Mouse (Mus musculus) thymus, postnatal 0 days (tissue): ENCODE data around the gene Cav2. TPM values are rescaled to one million over a fixed set of nuclear protein-coding genes. Genes with fewer than 3 reads are reported as not detected.

Source experiments
- DNase-seq: peaks from one replicate; pipeline ENCODE4 v3.0.0-alpha.2; 2015; ENCODE audit warnings: low spot score
- polyA plus RNA-seq: library from polyadenylated mRNA; unstranded; fragments of >200 nt; fragmentation: Nextera tagmentation; extraction: Ambion mirVana; gene quantifications from 2 replicates; pipeline ENCODE4 v1.2.1, GENCODE M21; 2015

Cav2 gene
- polyA plus RNA-seq, 1 experiment from 2014 or later, result 11.1 TPM

- no peak for DNase-seq
Observed at GRCm38 (mm10) chr6:17309260-17309659, 28.3 kb downstream of the Cav2 start.

GRCm38 (mm10) chr6:17314241-17314640 lies 33.3 kb downstream of the Cav2 start:
- no peak for DNase-seq

GRCm38 (mm10) chr6:17314659-17315616 lies 34.0 kb downstream of the Cav2 start:
- DNase-seq, result no peak

- DNase-seq, result no peak
Observed at GRCm38 (mm10) chr6:17316294-17317166, 35.5 kb downstream of the Cav2 start.

GRCm38 (mm10) chr6:17317167-17317524 lies 36.2 kb downstream of the Cav2 start:
- no peak for DNase-seq

- DNase-seq, result no peak
Observed at GRCm38 (mm10) chr6:17317944-17318343, 37.0 kb downstream of the Cav2 start.

GRCm38 (mm10) chr6:17321976-17322375 lies 41.0 kb downstream of the Cav2 start:
- DNase-seq, result no peak

- no peak for DNase-seq
Observed at GRCm38 (mm10) chr6:17327216-17327615, 46.2 kb downstream of the Cav2 start.

GRCm38 (mm10) chr6:17329801-17330200 lies 48.8 kb downstream of the Cav2 start:
- no peak for DNase-seq

- DNase-seq, result no peak
Observed at GRCm38 (mm10) chr6:17337724-17338123, 56.7 kb downstream of the Cav2 start.

Other genes starting within 250 kb of the Cav2 start
- gene Tes, start 216.0 kb upstream of the Cav2 start, polyA plus RNA-seq, result 59.2 and 64.6 TPM in 2 replicates
- 42.1 and 46.4 TPM in 2 replicates for gene Cav1, start 25.1 kb downstream of the Cav2 start, polyA plus RNA-seq
- gene Met, start 182.6 kb downstream of the Cav2 start, polyA plus RNA-seq, result 0.33 and 0.34 TPM in 2 replicates